Mouse (Mus musculus): ENCODE measurements around the gene Pabpn1. TPM values are rescaled to one million over a fixed set of nuclear protein-coding genes. Genes with fewer than 3 reads are reported as not detected.
"Not testable (repeated sequence)": the region's sequence is repeated elsewhere in the genome, so short reads cannot be mapped to it uniquely, and the experiment has no call there.

The Pabpn1 gene
- polyA plus RNA-seq, 1 experiment from 2014 or later = 183 TPM

GRCm38 (mm10) chr14:54938431-54939219, 46.3 kb downstream of the Pabpn1 start:
- Histone ChIP-seq H3K9me3 (no peaks in the 10 kb centered on the region), H3K36me3 (no peaks in the 10 kb centered on the region), H3K4me2 (no peak overlapping the region), H3K4me3 (replicated peaks) (no peak overlapping the region), H3K4me1 (replicated peaks) (peaks cover 19% of the 10 kb centered on the region), H3K27ac (no peak overlapping the region), H3K9ac (replicated peaks) (no peak overlapping the region), H3K27me3 (no peaks in the 10 kb centered on the region)
- 75% methylated on average over 15 of the region's 15 CpGs for WGBS
- no peak for ATAC-seq (ENCODE audit: insufficient number of reproducible peaks, insufficient read depth, low FRiP score, low TSS enrichment, low read depth)

GRCm38 (mm10) chr14:54939434-54940175, 47.3 kb downstream of the Pabpn1 start:
- WGBS = 47% methylated on average over 12 of the region's 12 CpGs
- no peak overlapping the region for H3K9ac ChIP-seq (replicated peaks)
- no peaks in the 10 kb centered on the region for H3K9me3 ChIP-seq
- H3K36me3 ChIP-seq = no peaks in the 10 kb centered on the region
- no peak for ATAC-seq (ENCODE audit: insufficient number of reproducible peaks, insufficient read depth, low FRiP score, low TSS enrichment, low read depth)
- no peak overlapping the region for H3K4me3 ChIP-seq (replicated peaks)
- H3K27ac ChIP-seq = no peak overlapping the region
- no peak overlapping the region for H3K4me2 ChIP-seq
- H3K27me3 ChIP-seq = no peaks in the 10 kb centered on the region
- H3K4me1 ChIP-seq (replicated peaks) = peaks cover 19% of the 10 kb centered on the region

GRCm38 (mm10) chr14:54940176-54940530, 47.9 kb downstream of the Pabpn1 start:
- H3K4me3 ChIP-seq (replicated peaks) = no peak overlapping the region
- no peak overlapping the region for H3K4me2 ChIP-seq
- H3K9me3 ChIP-seq = no peaks in the 10 kb centered on the region
- H3K4me1 ChIP-seq (replicated peaks) = peaks cover 19% of the 10 kb centered on the region
- no peak for ATAC-seq (ENCODE audit: insufficient number of reproducible peaks, insufficient read depth, low FRiP score, low TSS enrichment, low read depth)
- no peak overlapping the region for H3K27ac ChIP-seq
- H3K27me3 ChIP-seq = no peaks in the 10 kb centered on the region
- no peak overlapping the region for H3K9ac ChIP-seq (replicated peaks)
- H3K36me3 ChIP-seq = no peaks in the 10 kb centered on the region
- WGBS = 84% methylated on average over 3 of the region's 3 CpGs

GRCm38 (mm10) chr14:54941024-54941978, 49.0 kb downstream of the Pabpn1 start:
- no peaks in the 10 kb centered on the region for H3K36me3 ChIP-seq
- H3K4me2 ChIP-seq = no peak overlapping the region
- no peak overlapping the region for H3K4me3 ChIP-seq (replicated peaks)
- H3K27ac ChIP-seq = no peak overlapping the region
- WGBS = 63% methylated on average over 13 of the region's 13 CpGs
- H3K9ac ChIP-seq (replicated peaks) = no peak overlapping the region
- H3K27me3 ChIP-seq = no peaks in the 10 kb centered on the region
- no peak for ATAC-seq (ENCODE audit: insufficient number of reproducible peaks, insufficient read depth, low FRiP score, low TSS enrichment, low read depth)
- H3K9me3 ChIP-seq = no peaks in the 10 kb centered on the region
- H3K4me1 ChIP-seq (replicated peaks) = peaks cover 13% of the 10 kb centered on the region

- H3K4me2 ChIP-seq = no peak overlapping the region
- no peaks in the 10 kb centered on the region for H3K36me3 ChIP-seq
- no peak overlapping the region for H3K4me3 ChIP-seq (replicated peaks)
- no peak overlapping the region for H3K9ac ChIP-seq (replicated peaks)
- no peaks in the 10 kb centered on the region for H3K9me3 ChIP-seq
- peaks cover 8% of the 10 kb centered on the region; the same call in 1 of the 2 replicates for H3K4me1 ChIP-seq (replicated peaks)
- no peaks in the 10 kb centered on the region for H3K27me3 ChIP-seq
- no peak for ATAC-seq (ENCODE audit: insufficient number of reproducible peaks, insufficient read depth, low FRiP score, low TSS enrichment, low read depth)
- WGBS = 89% methylated on average over 8 of the region's 8 CpGs
- H3K27ac ChIP-seq = no peak overlapping the region
These were observed 50.2 kb downstream of the Pabpn1 start for GRCm38 (mm10) chr14:54942479-54942878.

GRCm38 (mm10) chr14:54943971-54944370, 51.7 kb downstream of the Pabpn1 start:
- no peaks in the 10 kb centered on the region for H3K9me3 ChIP-seq
- H3K27ac ChIP-seq = no peak overlapping the region
- no peak overlapping the region for H3K9ac ChIP-seq (replicated peaks)
- H3K36me3 ChIP-seq = no peaks in the 10 kb centered on the region
- H3K4me1 ChIP-seq (replicated peaks) = peaks cover 8% of the 10 kb centered on the region; the same call in 1 of the 2 replicates
- WGBS = 93% methylated on average over 7 of the region's 7 CpGs
- ATAC-seq (ENCODE audit: insufficient number of reproducible peaks, insufficient read depth, low FRiP score, low TSS enrichment, low read depth) = no peak
- H3K4me2 ChIP-seq = no peak overlapping the region
- H3K27me3 ChIP-seq = no peaks in the 10 kb centered on the region
- no peak overlapping the region for H3K4me3 ChIP-seq (replicated peaks)

GRCm38 (mm10) chr14:54944939-54945338, 52.6 kb downstream of the Pabpn1 start:
- WGBS = 70% methylated on average over 2 of the region's 2 CpGs
- no peaks in the 10 kb centered on the region for H3K9me3 ChIP-seq
- H3K36me3 ChIP-seq = no peaks in the 10 kb centered on the region
- H3K4me3 ChIP-seq (replicated peaks) = no peak overlapping the region
- no peak overlapping the region for H3K4me2 ChIP-seq
- ATAC-seq (ENCODE audit: insufficient number of reproducible peaks, insufficient read depth, low FRiP score, low TSS enrichment, low read depth) = no peak
- H3K9ac ChIP-seq (replicated peaks) = no peak overlapping the region
- no peak overlapping the region for H3K27ac ChIP-seq
- peaks cover under 1% of the 10 kb centered on the region; the same call in 1 of the 2 replicates for H3K4me1 ChIP-seq (replicated peaks)
- peaks cover 4% of the 10 kb centered on the region; the same call in 1 of the 2 replicates for H3K27me3 ChIP-seq

GRCm38 (mm10) chr14:54945975-54946704, 53.8 kb downstream of the Pabpn1 start:
- Histone ChIP-seq H3K36me3 (no peaks in the 10 kb centered on the region), H3K27me3 (peaks cover 10% of the 10 kb centered on the region; the same call in 1 of the 2 replicates), H3K4me1 (replicated peaks) (no peaks in the 10 kb centered on the region), H3K4me3 (replicated peaks) (no peak overlapping the region), H3K9ac (replicated peaks) (no peak overlapping the region), H3K27ac (no peak overlapping the region), H3K9me3 (no peaks in the 10 kb centered on the region), H3K4me2 (no peak overlapping the region)
- 82% methylated on average over 19 of the region's 19 CpGs for WGBS
- ATAC-seq (ENCODE audit: insufficient number of reproducible peaks, insufficient read depth, low FRiP score, low TSS enrichment, low read depth) = no peak

GRCm38 (mm10) chr14:54947008-54947407, 54.7 kb downstream of the Pabpn1 start:
- H3K9me3 ChIP-seq; H3K4me2 ChIP-seq; H3K4me3 ChIP-seq (replicated peaks); H3K9ac ChIP-seq (replicated peaks); H3K4me1 ChIP-seq (replicated peaks); ATAC-seq (ENCODE audit: insufficient number of reproducible peaks, insufficient read depth, low FRiP score, low TSS enrichment, low read depth); H3K27ac ChIP-seq; H3K36me3 ChIP-seq: not testable (repeated sequence)
- peaks cover 11% of the 10 kb centered on the region; the same call in 1 of the 2 replicates for H3K27me3 ChIP-seq
- 92% methylated on average over 11 of the region's 11 CpGs for WGBS

All from limb, embryonic 12.5 days (tissue).